Mouse (Mus musculus) forebrain, postnatal 0 days (tissue): ENCODE results near the gene Emc9. TPM values are rescaled to one million over a fixed set of nuclear protein-coding genes. Genes with fewer than 3 reads are reported as not detected.

Experiments
- ATAC-seq: fragments of 200-750 bp; cut with Nextera tagmentation; 2 replicates; pipeline ENCODE4 v1.8.0; 2017; ENCODE audit warnings: mild to moderate bottlenecking, moderate library complexity
- DNase-seq: peaks from one replicate; pipeline ENCODE4 v3.0.0-alpha.2; 2015
- H3K27ac ChIP-seq: fragments of 300-500 bp; sonication (generic); 2 replicates; pipeline ENCODE4 v1.5.1; 2014; ENCODE audit warnings: low read depth, mild to moderate bottlenecking, antibody characterized with exemption, low read length, moderate library complexity, mixed read lengths
- H3K27me3 ChIP-seq: fragments of 300-500 bp; sonication (generic); 2 replicates; pipeline ENCODE4 v1.6.1; 2014; ENCODE audit warnings: mild to moderate bottlenecking, low read length, mixed read lengths; ENCODE audit not compliant: insufficient read depth
- H3K36me3 ChIP-seq: fragments of 300-500 bp; sonication (generic); 2 replicates; pipeline ENCODE4 v1.6.1; 2014; ENCODE audit warnings: mild to moderate bottlenecking, moderate library complexity; ENCODE audit not compliant: insufficient read depth
- H3K4me1 ChIP-seq: fragments of 300-500 bp; sonication (generic); 2 replicates; pipeline ENCODE4 v1.6.1; 2014; ENCODE audit warnings: antibody characterized with exemption; ENCODE audit not compliant: insufficient read depth
- H3K4me2 ChIP-seq: fragments of 300-500 bp; sonication (generic); 2 replicates; pipeline ENCODE4 v1.6.1; 2014; ENCODE audit warnings: low read depth, mild to moderate bottlenecking, moderate library complexity
- H3K4me3 ChIP-seq: fragments of 300-500 bp; sonication (generic); 2 replicates; pipeline ENCODE4 v1.5.1; 2014; ENCODE audit warnings: low read depth, low read length, mixed read lengths
- H3K9ac ChIP-seq: fragments of 300-500 bp; sonication (generic); 2 replicates; pipeline ENCODE4 v1.6.1; 2014; ENCODE audit warnings: mild to moderate bottlenecking
- H3K9me3 ChIP-seq: fragments of 300-500 bp; sonication (generic); 2 replicates; pipeline ENCODE4 v1.6.1; 2016; ENCODE audit warnings: low read length
- CTCF ChIP-seq: sonication (generic); IDR thresholded peaks from 2 replicates; pipeline ENCODE4 v1.5.1; 2016; ENCODE audit warnings: antibody characterized with exemption, control low read depth, low read depth
- WGBS: fragments of 180-500 bp; shearing (Covaris S2); extraction: QIAGEN DNeasy Blood & Tissue Kit; methylation state at CpG from one replicate; pipeline ENCODE4 v1.1.7; 2014; 5-methylcytosine and 5-hydroxymethylcytosine counted together
- polyA plus RNA-seq: library from polyadenylated mRNA; unstranded; fragments of >200 nt; fragmentation: Nextera tagmentation; extraction: Ambion mirVana; gene quantifications from 2 replicates; pipeline ENCODE4 v1.2.1, GENCODE M21; 2015
- total RNA-seq: library from RNA; depleted of rRNA; stranded (reverse); fragments of >200 nt; gene quantifications from 2 replicates; pipeline ENCODE4 v1.2.3, GENCODE M21; 2014

Gene Emc9
- total and polyA plus RNA-seq, 2 experiments from 2014 or later = 31.5 to 53.2 TPM

GRCm38 (mm10) chr14:55581981-55582681 lies 3.0 kb downstream of the Emc9 start:
- Histone ChIP-seq H3K27ac (no peak overlapping the region), H3K4me2 (no peak overlapping the region), H3K27me3 (no peaks in the 10 kb centered on the region), H3K9me3 (no peaks in the 10 kb centered on the region), H3K4me3 (no peak overlapping the region), H3K36me3 (peaks cover 19% of the 10 kb centered on the region), H3K9ac (no peak overlapping the region), H3K4me1 (no peaks in the 10 kb centered on the region; the same call in 1 of the 2 replicates)
- DNase-seq = no peak
- no peak for ATAC-seq
- TF ChIP-seq CTCF = peak; percentile 36
- WGBS = 73% methylated on average over 9 of the region's 9 CpGs

- H3K9ac ChIP-seq = no peak overlapping the region
- no peak for TF ChIP-seq CTCF
- H3K27me3 ChIP-seq = no peaks in the 10 kb centered on the region
- no peak overlapping the region for H3K27ac ChIP-seq
- peaks cover 19% of the 10 kb centered on the region for H3K36me3 ChIP-seq
- ATAC-seq = no peak
- DNase-seq = no peak
- H3K4me1 ChIP-seq = no peaks in the 10 kb centered on the region; the same call in 1 of the 2 replicates
- no peak overlapping the region for H3K4me2 ChIP-seq
- 94% methylated on average over 16 of the region's 16 CpGs for WGBS
- H3K9me3 ChIP-seq = no peaks in the 10 kb centered on the region
- no peak overlapping the region for H3K4me3 ChIP-seq
Observed at GRCm38 (mm10) chr14:55580731-55581130, 4.4 kb downstream of the Emc9 start.

- DNase-seq (no peak), ATAC-seq (no peak)
- H3K9ac ChIP-seq = no peak overlapping the region
- H3K4me1 ChIP-seq = no peaks in the 10 kb centered on the region; the same call in 1 of the 2 replicates
- no peak overlapping the region for H3K4me2 ChIP-seq
- no peak overlapping the region for H3K4me3 ChIP-seq
- 87% methylated on average over 23 of the region's 23 CpGs for WGBS
- no peak for TF ChIP-seq CTCF
- peaks cover 19% of the 10 kb centered on the region for H3K36me3 ChIP-seq
- no peaks in the 10 kb centered on the region for H3K9me3 ChIP-seq
- no peaks in the 10 kb centered on the region for H3K27me3 ChIP-seq
- no peak overlapping the region for H3K27ac ChIP-seq
Observed at GRCm38 (mm10) chr14:55579511-55580496, 5.3 kb downstream of the Emc9 start.

- H3K27ac ChIP-seq = peak overlapping the region; percentile 82
- 31% methylated on average over 6 of the region's 6 CpGs for WGBS
- no peak for DNase-seq
- H3K27me3 ChIP-seq = no peaks in the 10 kb centered on the region
- no peak; the same call in 1 of the 2 replicates for ATAC-seq
- H3K9ac ChIP-seq = peak overlapping the region; percentile 76
- no peaks in the 10 kb centered on the region; the same call in 1 of the 2 replicates for H3K4me1 ChIP-seq
- H3K36me3 ChIP-seq = peaks cover 19% of the 10 kb centered on the region
- no peaks in the 10 kb centered on the region for H3K9me3 ChIP-seq
- no peak for TF ChIP-seq CTCF
- peak overlapping the region; percentile 54 for H3K4me3 ChIP-seq
- H3K4me2 ChIP-seq = peak overlapping the region; percentile 73
Observed at GRCm38 (mm10) chr14:55578668-55579269, 6.3 kb downstream of the Emc9 start.

- under 1% methylated on average over 32 of the region's 32 CpGs for WGBS
- TF ChIP-seq CTCF = no peak
- ATAC-seq = peak; percentile 96
Observed at GRCm38 (mm10) chr14:55577871-55578667, 7.0 kb downstream of the Emc9 start, which contains the start of gene Psme1. Psme1 (plus strand) TSS chr14:55578123.

GRCm38 (mm10) chr14:55576376-55576775 lies 8.7 kb downstream of the Emc9 start:
- no peak overlapping the region for H3K9ac ChIP-seq
- no peak overlapping the region for H3K4me3 ChIP-seq
- peaks cover 14% of the 10 kb centered on the region for H3K36me3 ChIP-seq
- no peak overlapping the region for H3K4me2 ChIP-seq
- ATAC-seq (no peak), DNase-seq (no peak)
- no peaks in the 10 kb centered on the region; the same call in 1 of the 2 replicates for H3K4me1 ChIP-seq
- H3K27me3 ChIP-seq = no peaks in the 10 kb centered on the region
- no peaks in the 10 kb centered on the region for H3K9me3 ChIP-seq
- no peak for TF ChIP-seq CTCF
- WGBS = 80% methylated on average over 16 of the region's 16 CpGs
- H3K27ac ChIP-seq = no peak overlapping the region

More at GRCm38 (mm10) chr14:55577871-55578667, 7.0 kb downstream of the Emc9 start, which contains the start of gene Psme1:
- Histone ChIP-seq H3K4me1 (no peaks in the 10 kb centered on the region; the same call in 1 of the 2 replicates), H3K9ac (peak within 1 kb of the TSS; percentile 76), H3K27me3 (no peaks in the 10 kb centered on the region), H3K4me3 (peak within 1 kb of the TSS; percentile 54), H3K27ac (peak within 1 kb of the TSS; percentile 82), H3K36me3 (peaks cover 19% of the 10 kb centered on the region), H3K4me2 (peak within 1 kb of the TSS; percentile 73), H3K9me3 (no peaks in the 10 kb centered on the region)
- peak; percentile 89 for DNase-seq
